Mouse (Mus musculus) T-cell, adult 2 months (primary cell): ENCODE measurements around the gene Cmss1.

Experiments used
- DNase-seq: peaks from one replicate; pipeline ENCODE4 v3.0.0; 2022; ENCODE audit warnings: low spot score

The Cmss1 gene

DNA sequence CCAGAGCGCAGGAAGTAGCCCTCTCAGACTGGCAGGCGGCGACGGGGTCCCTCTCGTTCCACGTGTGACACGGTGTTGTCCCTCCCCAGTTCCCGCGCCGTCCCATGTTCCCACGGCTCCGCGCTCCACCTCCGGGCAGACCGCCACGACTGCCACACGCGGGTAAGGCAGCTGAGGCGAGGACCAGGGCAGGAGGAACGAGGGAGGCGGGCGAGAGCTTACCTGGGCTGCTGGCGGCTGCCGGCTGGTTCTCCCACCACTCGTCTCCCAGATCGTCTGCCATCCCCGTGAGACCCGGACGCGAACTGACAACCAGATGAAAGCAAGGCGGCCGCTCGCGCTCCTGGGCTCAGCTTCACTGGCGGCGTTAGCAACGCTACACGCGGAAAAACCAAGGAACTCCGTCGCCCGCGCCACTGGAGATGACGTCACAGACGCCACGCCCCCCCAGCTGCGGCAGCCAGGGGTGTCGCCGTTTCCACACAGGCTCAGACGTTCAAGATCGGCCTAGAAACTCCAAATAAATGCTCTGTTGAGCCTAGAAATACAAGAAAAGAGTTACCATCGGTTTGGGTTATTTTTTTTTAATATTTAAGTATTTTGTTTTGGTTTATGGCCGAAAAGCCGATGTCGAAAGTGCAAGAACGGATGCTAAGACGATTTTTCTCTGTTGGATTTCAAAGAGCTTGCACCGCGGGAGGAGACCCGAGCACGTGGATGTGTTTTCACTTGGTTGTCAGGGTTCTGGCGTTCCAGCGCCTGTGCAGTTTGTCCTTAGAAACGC, at the start of gene Cmss1:
Gene Cmss1, minus strand, starts transcription at position 421 of the 784 bp plus-strand sequence.
- peak; percentile 85 for DNase-seq

DNA sequence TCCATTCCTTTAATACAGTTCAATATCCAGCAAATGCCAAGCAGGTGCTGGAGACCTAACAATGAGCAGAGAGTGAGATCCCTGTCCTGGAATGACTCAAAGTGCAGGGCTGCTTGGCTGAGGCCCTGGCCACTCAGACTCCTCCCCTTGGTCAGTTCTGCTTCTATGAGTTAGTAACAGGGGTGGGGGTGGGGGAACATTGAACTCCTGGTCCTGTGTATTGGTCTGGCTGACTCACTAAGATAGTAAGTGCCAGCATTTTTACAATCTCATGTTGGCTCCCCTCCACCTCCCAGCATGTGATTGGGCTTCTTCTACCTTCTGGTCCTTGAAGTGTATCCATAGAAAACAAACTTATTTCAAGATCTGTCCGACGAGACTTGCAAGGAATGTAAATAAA, 43.2 kb upstream of the Cmss1 start:
- no peak for DNase-seq

GRCm38 (mm10) chr16:57641346-57641885, 34.8 kb upstream of the Cmss1 start:
- DNase-seq, result no peak

DNA sequence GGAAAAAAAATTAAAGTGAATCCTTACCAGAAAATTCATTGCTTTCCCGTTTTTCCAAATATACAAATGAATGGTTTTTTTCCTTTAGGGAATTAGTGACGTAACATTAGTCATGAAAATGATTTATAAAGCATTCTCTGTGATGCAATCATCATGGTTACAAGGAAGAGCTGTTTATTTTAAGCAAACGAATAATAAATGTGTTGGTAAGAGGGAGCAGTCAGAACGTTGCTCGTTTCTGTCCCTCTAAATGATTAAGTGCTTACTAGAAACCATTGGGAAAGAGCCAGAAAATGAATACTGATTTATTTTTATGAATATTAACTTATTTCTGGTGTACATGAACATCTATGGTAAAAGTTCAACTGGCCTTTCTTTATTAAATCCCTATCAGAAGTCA, 28.1 kb upstream of the Cmss1 start:
- DNase-seq, result no peak

- DNase-seq, result peak; percentile 48
Observed at GRCm38 (mm10) chr16:57634191-57634590, 27.5 kb upstream of the Cmss1 start.

GRCm38 (mm10) chr16:57611768-57612167, 5.1 kb upstream of the Cmss1 start:
- DNase-seq, result peak; percentile 38

- no peak for DNase-seq
Observed at GRCm38 (mm10) chr16:57601031-57601430, 5.6 kb downstream of the Cmss1 start.

GRCm38 (mm10) chr16:57597295-57597957, 9.2 kb downstream of the Cmss1 start:
- DNase-seq, result no peak

DNA sequence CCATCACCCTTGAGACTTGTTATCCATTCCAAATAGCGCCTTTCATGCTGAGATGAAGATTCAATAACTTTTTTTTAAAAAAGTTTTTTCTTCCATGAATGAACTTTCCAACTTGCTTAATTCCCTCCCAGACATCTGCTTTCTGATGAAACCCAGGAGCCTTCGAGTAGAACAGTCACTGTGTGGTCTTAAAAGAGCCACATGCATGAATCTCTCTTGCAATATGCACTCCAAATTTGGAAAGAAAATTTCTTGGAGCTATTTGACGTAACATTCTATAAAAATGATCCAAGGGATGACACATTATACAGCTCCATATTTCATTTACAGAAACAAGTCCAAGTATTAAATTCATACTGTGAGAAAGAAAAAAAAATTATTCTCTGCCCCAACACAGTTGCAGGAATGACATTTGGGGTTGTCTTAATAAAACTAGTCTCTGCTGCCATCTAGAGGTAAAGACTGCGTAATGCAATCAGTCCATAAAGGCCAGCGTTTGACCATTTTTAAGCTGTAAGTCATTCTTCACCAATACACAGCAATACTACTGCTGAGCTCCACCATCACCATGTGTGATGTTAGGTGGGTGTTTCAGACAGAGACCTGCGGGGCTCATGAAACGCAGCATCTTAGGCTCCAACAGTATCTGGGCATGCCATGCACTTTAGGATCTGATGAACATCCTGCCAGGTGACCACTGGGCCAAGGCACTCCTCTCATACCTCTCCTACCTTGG, 13.1 kb downstream of the Cmss1 start:
- peak; percentile 36 for DNase-seq

- no peak for DNase-seq
Observed at GRCm38 (mm10) chr16:57585201-57585600, 21.5 kb downstream of the Cmss1 start.

DNA sequence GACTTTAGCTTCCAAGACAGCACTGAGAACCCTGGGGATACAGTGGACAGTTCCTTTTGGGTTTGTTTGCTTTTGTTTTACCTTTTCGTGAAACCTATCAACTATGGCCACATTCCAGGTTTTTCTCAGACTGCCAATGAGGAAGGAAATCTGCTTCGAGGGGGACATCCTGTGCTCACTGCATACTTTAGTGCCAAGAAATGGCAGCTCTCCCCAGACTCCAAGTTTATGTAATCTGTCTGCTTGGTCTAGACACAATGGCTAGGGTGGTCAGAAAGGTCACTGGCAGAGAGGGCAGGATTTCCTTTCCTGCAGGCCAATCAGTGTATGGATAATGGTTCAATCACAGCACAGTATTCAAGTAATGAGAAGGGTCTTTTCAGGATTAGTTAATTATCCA, 24.7 kb downstream of the Cmss1 start:
- DNase-seq, result no peak

DNA sequence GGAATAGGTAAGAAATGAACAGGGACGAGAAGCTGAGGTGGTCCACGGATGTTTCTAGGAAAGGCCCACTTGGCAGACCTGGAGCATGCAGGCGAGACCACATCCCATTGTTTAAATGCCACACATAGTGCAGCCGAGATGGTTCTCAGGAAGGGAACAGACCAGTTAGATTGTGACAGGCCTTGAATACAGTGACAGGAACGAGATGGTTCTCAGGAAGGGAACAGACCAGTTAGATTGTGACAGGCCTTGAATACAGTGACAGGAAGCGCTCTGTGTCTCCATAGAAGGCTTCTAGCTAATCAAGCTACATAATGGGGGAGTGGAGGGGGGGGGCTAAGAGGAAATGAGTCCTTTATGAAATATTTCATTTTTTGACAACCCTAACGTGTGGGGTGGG, 26.6 kb downstream of the Cmss1 start:
- DNase-seq, result no peak

- DNase-seq, result no peak
Observed at GRCm38 (mm10) chr16:57577519-57577918, 29.1 kb downstream of the Cmss1 start.

DNA sequence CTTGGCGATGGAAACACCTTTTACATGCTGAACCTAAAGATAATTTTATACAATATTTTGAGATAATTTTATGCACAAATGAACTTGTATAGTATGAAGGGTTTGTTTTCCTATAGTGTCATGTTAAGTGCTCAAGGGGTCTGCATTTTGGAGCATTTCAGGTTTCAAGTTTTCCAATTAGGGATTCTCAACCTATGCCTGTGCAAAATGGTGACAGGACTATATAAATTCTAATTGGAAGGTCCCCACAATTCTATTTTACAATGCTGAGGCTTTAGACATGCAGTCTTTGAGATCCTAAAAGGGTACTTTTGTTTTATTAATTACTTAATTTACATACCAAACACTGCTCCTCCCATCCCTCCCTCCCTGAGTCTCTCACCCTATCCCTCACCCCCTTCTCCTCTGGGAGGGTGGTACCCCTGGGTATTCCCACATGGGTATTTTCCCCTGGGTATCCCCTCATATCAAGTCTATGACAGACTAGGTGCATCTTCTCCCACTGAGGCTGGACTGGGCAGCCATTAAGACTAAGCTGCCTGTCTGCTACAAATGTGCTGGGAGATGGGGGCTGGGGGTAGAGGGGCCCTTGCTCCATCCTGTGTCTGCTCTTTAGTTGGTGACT, 30.8 kb downstream of the Cmss1 start:
- DNase-seq, result no peak

DNA sequence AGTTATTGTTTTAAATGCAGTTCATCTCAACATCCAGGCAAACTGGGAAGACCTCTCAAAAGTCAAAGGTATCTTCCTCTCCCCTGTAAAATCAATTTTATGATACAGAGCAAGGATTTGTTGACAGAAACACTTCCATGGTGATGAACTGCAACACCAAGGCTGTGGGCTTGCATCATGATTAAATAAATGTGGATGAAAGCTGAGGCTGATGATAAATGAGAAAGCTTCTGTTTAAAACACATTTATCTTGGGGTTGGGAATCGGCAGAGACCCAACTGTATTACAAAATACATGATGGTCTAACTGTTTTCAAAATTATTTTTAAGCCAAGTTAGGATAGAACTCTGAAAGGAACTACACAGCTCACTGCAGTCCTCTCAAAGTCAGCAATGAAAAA, 32.8 kb downstream of the Cmss1 start:
- no peak for DNase-seq

- no peak for DNase-seq
Observed at GRCm38 (mm10) chr16:57570789-57571311, 35.8 kb downstream of the Cmss1 start.

DNA sequence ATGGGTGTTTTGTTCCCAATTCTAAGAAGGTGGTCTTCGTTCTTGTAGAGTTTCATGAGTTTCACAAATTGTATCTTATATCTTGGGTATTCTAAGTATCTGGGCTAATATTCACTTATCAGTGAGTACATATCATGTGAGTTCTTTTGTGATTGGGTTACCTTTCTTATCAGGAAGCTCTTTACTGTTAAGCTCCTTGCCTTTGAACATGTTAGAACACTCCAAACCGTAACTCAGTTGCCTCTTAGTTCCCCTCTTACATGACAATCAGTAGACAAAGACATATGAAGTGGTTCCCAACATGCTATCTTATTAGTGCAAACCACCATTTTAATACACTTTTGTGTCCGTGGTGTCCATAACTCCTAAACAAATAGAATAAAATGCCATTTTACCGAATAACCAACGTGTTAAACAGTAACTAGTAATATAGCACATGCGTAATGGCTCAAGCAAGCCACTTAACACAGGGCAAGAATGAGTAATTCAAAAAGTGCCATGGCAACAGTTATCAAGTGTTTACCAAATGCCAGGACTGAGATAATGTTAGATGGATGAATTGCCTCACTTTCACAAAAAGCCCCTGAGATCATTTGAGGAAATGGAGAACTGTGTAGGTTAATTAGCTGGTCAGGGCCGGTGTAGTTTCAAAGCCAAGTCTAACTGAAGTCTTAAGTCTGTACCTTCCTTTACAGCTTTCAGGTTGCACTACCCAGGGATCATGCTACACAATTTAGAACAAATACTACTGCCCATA, 37.8 kb downstream of the Cmss1 start:
- DNase-seq, result no peak

- DNase-seq, result peak; percentile 44
Observed at GRCm38 (mm10) chr16:57566215-57566614, 40.4 kb downstream of the Cmss1 start.

GRCm38 (mm10) chr16:57564807-57565206, 41.9 kb downstream of the Cmss1 start:
- DNase-seq, result no peak

DNA sequence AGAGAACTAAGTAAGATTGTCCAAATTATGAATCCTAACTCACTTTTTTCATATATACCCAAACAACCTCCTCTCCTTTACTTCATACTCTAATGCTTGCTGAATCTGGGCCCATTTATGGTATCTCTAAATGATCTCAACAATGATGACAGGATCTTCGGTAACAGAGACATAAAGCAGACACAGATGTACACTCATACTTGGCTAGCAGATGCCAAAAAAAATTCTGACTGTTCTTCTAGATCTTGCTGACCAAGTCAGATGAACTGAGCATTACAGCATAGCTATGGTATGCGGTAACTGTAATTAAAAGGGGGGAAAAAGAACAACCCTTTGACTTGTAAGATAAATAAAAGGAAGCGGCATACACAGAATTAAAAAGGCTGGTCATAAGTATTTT, 43.2 kb downstream of the Cmss1 start:
- no peak for DNase-seq

GRCm38 (mm10) chr16:57560185-57560584, 46.5 kb downstream of the Cmss1 start:
- DNase-seq, result no peak
